Mouse (Mus musculus) stomach, embryonic 14.5 days (tissue): ENCODE data around the gene Plekha4. TPM values are rescaled to one million over a fixed set of nuclear protein-coding genes. Genes with fewer than 3 reads are reported as not detected.

ENCODE experiments used
- ATAC-seq: fragments of 200-750 bp; cut with Nextera tagmentation; 2 replicates; pipeline ENCODE4 v1.8.0; 2017; ENCODE audit warnings: low read depth, moderate TSS enrichment; ENCODE audit not compliant: insufficient number of reproducible peaks, insufficient read depth, low FRiP score
- H3K27ac ChIP-seq: fragments of 300-500 bp; sonication (generic); 2 replicates; pipeline ENCODE4 v1.5.1; 2014; ENCODE audit warnings: mild to moderate bottlenecking, low read length, moderate library complexity, mixed read lengths
- H3K27me3 ChIP-seq: fragments of 300-500 bp; sonication (generic); 2 replicates; pipeline ENCODE4 v1.6.1; 2014; ENCODE audit warnings: low read length, control low read depth, mixed read lengths; ENCODE audit not compliant: control insufficient read depth, insufficient read depth
- H3K36me3 ChIP-seq: fragments of 300-500 bp; sonication (generic); 2 replicates; pipeline ENCODE4 v1.6.1; 2014; ENCODE audit warnings: mild to moderate bottlenecking, control low read depth, low read length, moderate library complexity, mixed read lengths; ENCODE audit not compliant: control insufficient read depth, insufficient read depth
- H3K4me1 ChIP-seq: fragments of 300-500 bp; sonication (generic); 2 replicates; pipeline ENCODE4 v1.6.1; 2014; ENCODE audit warnings: low read length, control low read depth, mixed read lengths; ENCODE audit not compliant: control insufficient read depth, insufficient read depth
- H3K4me2 ChIP-seq: fragments of 300-500 bp; sonication (generic); replicated peaks from 2 replicates; pipeline ENCODE4 v1.6.1; 2014; ENCODE audit warnings: low read depth, low read length, control low read depth
- H3K4me3 ChIP-seq: fragments of 300-500 bp; sonication (generic); 2 replicates; pipeline ENCODE4 v1.5.1; 2014; ENCODE audit warnings: low read depth, low read length, control low read depth
- H3K9ac ChIP-seq: fragments of 300-500 bp; sonication (generic); replicated peaks from 2 replicates; pipeline ENCODE4 v1.6.1; 2014; ENCODE audit warnings: low read depth, mild to moderate bottlenecking, control low read depth, low read length, moderate library complexity, mixed read lengths
- H3K9me3 ChIP-seq: fragments of 300-500 bp; sonication (generic); 2 replicates; pipeline ENCODE4 v1.6.1; 2016; ENCODE audit warnings: low read depth, low read length, control low read depth; ENCODE audit not compliant: control insufficient read depth
- WGBS: fragments of 180-500 bp; shearing (Covaris S2); extraction: QIAGEN DNeasy Blood & Tissue Kit; methylation state at CpG from one replicate; pipeline ENCODE4 v1.1.7; 2014; 5-methylcytosine and 5-hydroxymethylcytosine counted together
- polyA plus RNA-seq: library from polyadenylated mRNA; unstranded; fragments of >200 nt; fragmentation: Nextera tagmentation; extraction: Ambion mirVana; gene quantifications from 2 replicates; pipeline ENCODE4 v1.2.1, GENCODE M21; 2014

The Plekha4 gene
- polyA plus RNA-seq, 1 experiment from 2014 or later, result 2.6 TPM

DNA sequence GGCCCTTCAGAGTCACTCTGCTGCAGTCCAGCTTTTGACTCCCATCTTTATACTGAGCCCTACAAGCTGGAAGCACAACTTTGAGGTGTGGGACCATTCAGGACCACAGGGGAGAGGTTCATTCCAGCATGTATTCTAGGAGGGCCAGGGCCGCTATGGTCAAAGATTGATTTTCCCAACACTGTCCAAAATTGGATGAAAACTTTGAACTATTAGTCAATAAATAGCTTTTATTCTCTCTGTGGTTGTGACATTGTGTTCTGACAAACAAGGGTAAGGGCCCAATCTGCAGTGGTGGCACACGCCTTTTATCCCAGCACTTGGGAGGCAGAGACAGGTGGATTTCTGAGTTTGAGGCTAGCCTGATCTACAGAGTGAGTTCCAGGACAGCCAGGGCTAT, 27.9 kb downstream of the Plekha4 start:
- no peak overlapping the region for H3K9ac ChIP-seq
- no peaks in the 10 kb centered on the region for H3K9me3 ChIP-seq
- H3K27me3 ChIP-seq, result no peaks in the 10 kb centered on the region
- H3K4me1 ChIP-seq, result no peaks in the 10 kb centered on the region
- H3K27ac ChIP-seq, result no peak overlapping the region
- no peak for ATAC-seq
- 91% methylated on average over 2 of the region's 2 CpGs for WGBS
- H3K4me2 ChIP-seq, result no peak overlapping the region
- H3K36me3 ChIP-seq, result no peaks in the 10 kb centered on the region
- no peak overlapping the region for H3K4me3 ChIP-seq

DNA sequence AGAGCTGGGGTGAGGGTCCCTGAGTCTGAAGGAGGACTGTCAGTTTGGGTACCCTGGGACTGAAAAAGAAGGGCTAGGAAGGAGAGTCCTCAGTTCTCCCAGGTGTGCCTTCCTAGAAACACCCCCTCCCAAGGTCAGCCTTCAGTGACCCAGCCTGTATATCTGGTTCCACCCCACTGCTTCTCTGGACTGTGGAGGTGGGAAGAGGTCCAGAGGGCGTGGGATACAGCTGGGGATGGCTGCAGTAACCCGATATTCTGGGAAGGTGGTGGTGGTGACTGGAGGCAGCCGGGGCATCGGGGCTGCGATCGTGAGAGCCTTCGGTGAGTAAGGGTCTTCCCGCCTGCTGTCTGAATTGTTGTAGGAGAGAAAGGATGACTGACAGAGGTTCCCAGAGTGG, 28.6 kb downstream of the Plekha4 start, which contains the start of gene Hsd17b14:
TSS of gene Hsd17b14 (plus strand) at position 150 of the 400 bp plus-strand sequence.
- H3K9ac ChIP-seq, result no peak within 1 kb of the TSS
- no peak for ATAC-seq
- no peak within 1 kb of the TSS for H3K27ac ChIP-seq
- no peaks in the 10 kb centered on the region for H3K9me3 ChIP-seq
- no peak within 1 kb of the TSS for H3K4me3 ChIP-seq
- no peaks in the 10 kb centered on the region for H3K27me3 ChIP-seq
- no peaks in the 10 kb centered on the region for H3K4me1 ChIP-seq
- H3K4me2 ChIP-seq, result no peak within 1 kb of the TSS
- no peaks in the 10 kb centered on the region for H3K36me3 ChIP-seq
- 33% methylated on average over 8 of the region's 8 CpGs for WGBS

DNA sequence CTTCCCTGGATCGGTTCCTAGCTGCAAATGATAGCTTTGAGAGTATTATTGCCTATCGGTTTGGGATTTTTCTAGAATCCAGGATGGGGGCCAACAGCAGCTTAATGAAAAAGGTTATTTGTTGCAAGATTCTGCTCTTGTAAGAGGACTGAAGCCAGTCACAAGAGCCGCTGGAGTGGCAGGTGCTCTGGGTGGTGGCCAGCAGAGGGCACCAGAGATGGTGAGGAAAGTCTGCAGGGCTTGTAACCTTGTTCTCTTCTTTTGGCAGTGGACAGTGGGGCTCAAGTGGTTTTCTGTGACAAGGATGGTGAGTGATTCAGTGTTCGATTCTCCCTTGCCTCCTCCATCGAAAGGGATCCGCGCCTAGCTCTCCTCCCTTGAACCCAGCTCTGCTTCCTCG, 29.7 kb downstream of the Plekha4 start:
- Histone ChIP-seq H3K4me2 (no peak overlapping the region), H3K27ac (no peak overlapping the region), H3K9me3 (no peaks in the 10 kb centered on the region), H3K9ac (no peak overlapping the region), H3K4me1 (no peaks in the 10 kb centered on the region), H3K4me3 (no peak overlapping the region), H3K36me3 (no peaks in the 10 kb centered on the region), H3K27me3 (no peaks in the 10 kb centered on the region)
- ATAC-seq, result no peak
- WGBS, result 28% methylated on average over 8 of the region's 8 CpGs

DNA sequence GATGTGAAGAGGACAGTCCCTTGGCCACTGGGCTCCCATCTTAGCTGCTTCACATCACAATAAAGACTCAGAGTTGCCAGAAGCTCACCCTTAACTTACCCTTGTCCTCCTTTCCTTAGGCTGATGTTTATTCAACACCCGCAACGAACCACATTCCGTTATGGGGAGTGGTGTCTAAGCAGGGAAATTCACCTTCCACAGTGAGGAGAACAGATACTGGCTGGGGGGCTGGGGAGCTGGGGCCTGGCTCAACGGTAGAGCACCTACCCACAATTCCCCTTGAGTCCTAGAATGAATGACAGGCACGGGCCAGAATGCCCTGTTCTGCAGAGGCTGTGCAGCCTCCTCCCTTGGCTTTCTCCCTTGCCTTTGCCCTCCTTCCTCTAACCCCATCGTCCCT, 32.8 kb downstream of the Plekha4 start:
- no peak overlapping the region for H3K9ac ChIP-seq
- H3K4me1 ChIP-seq, result 0 out of 2 replicates have a peak, but pooled peaks cover 6% of the 10 kb centered on the region
- H3K27ac ChIP-seq, result no peak overlapping the region
- WGBS, result 32% methylated on average over 6 of the region's 6 CpGs
- no peaks in the 10 kb centered on the region for H3K9me3 ChIP-seq
- peak; percentile 35 for ATAC-seq
- H3K4me2 ChIP-seq, result no peak overlapping the region
- H3K4me3 ChIP-seq, result no peak overlapping the region
- H3K36me3 ChIP-seq, result no peaks in the 10 kb centered on the region
- no peaks in the 10 kb centered on the region for H3K27me3 ChIP-seq

DNA sequence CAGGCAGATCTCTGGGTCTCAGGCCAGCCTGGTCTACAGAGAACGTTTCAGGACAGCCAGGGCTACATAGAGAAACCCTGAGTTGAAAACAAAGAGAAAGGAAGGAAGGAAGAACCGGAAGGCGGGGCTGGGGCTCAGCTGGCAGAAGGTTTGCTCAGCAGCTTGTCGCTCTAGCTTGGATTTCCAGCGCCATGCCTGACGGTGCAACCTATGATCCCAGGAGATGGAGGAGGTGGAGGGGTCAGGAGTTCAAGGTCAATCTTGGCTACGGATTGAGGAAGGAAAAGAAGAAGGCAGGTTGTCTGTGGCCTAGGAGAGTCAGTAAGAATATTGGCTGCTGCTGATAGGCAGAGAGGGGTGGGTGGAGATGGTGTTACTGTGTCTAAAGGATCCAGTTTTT, 34.1 kb downstream of the Plekha4 start:
- H3K27me3 ChIP-seq, result no peaks in the 10 kb centered on the region
- no peak overlapping the region for H3K4me2 ChIP-seq
- WGBS, result 79% methylated on average over 7 of the region's 7 CpGs
- H3K27ac ChIP-seq, result no peak overlapping the region
- no peak overlapping the region for H3K9ac ChIP-seq
- no peaks in the 10 kb centered on the region for H3K36me3 ChIP-seq
- H3K4me1 ChIP-seq, result 0 out of 2 replicates have a peak, but pooled peaks cover 6% of the 10 kb centered on the region
- no peak for ATAC-seq
- no peak overlapping the region for H3K4me3 ChIP-seq
- H3K9me3 ChIP-seq, result no peaks in the 10 kb centered on the region

DNA sequence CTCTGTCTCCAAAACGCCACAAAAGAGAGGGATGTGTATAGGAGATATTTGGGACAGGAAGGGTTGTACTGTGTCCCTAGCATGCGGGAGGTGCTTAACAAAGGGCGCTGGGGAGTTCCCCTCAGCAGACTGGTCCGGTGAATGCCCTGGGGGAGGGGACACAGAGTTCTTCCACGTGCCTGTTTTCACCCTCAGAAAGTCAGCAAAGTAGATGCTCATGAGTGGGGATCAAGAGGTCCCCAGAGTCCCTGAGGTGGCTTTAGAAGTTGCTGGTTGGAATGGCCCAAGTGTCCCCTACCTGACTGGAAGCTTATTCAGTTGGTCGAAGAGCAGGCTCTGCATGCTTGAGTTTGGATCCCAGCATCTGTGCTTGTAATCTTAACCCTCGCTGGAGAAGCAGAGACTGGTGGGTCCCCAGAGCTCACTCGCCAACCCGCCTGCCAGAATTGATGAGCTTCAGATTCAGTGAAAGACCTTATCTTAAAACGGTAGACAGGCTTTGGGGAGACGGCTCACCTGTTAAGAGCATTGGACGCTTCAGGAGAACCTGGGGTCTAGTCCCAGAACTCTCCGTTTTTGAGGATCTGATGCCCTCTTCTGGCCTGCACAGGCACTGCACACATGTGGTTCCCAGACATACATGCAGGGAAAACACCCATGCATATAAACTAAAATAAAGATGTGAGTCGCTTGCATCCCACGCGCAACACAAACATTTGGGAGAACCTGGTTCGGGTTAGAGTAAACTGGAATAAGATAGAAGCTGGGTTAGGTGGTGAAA, 34.9 kb downstream of the Plekha4 start:
- H3K27me3 ChIP-seq, result no peaks in the 10 kb centered on the region
- no peak overlapping the region for H3K4me2 ChIP-seq
- H3K4me1 ChIP-seq, result 0 out of 2 replicates have a peak, but pooled peaks cover 6% of the 10 kb centered on the region
- ATAC-seq, result no peak; the same call in 1 of the 2 replicates
- H3K9me3 ChIP-seq, result no peaks in the 10 kb centered on the region
- no peak overlapping the region for H3K9ac ChIP-seq
- no peaks in the 10 kb centered on the region for H3K36me3 ChIP-seq
- 23% methylated on average over 17 of the region's 17 CpGs for WGBS
- no peak overlapping the region for H3K27ac ChIP-seq
- no peak overlapping the region for H3K4me3 ChIP-seq

DNA sequence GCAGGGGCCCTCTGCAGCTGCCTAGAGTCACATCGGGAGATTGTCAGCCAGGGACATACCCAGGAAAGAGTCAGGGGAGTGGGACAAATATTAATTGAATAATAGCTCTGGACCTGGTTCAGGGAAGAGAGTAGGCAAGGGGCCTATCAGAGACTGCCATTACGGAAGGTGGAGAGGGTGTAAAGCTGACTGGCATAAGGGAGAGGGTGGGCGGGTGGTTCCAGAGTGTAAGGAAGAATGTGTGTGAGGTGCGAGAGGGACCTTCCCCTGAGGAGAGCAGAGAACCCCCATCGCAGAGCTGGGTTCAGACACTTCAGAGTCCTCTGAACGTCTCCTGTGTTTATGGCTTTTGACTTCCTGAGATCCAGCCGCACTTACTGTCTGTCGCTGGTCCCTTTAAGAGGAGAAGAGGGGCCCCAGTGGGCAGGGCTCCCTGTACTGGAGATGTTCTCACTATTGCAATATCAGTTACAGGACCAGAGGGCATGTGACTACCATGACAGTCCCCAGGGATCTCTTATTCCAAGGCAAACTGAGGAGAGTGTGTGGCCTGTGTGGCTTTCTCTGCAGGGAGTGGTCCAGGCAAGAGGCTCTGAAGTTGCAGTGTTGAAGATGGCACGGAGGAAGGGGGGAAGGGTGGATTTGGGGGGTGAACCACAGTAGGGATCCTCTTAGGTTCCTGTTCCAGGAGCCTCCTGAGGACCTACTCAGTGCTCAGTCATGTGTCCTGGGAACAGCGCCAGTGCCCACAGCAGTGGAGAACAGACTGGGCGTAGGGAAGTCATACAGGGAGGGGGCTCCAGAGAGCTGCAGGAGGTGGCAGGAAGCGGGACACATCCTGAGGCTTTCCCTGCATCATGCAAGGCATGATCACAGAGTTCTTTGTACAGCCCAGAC, 35.7 kb downstream of the Plekha4 start:
- no peaks in the 10 kb centered on the region for H3K9me3 ChIP-seq
- H3K36me3 ChIP-seq, result no peaks in the 10 kb centered on the region
- H3K9ac ChIP-seq, result no peak overlapping the region
- no peak for ATAC-seq
- WGBS, result 40% methylated on average over 12 of the region's 12 CpGs
- no peaks in the 10 kb centered on the region for H3K27me3 ChIP-seq
- H3K4me3 ChIP-seq, result no peak overlapping the region
- H3K4me1 ChIP-seq, result 0 out of 2 replicates have a peak, but pooled peaks cover 6% of the 10 kb centered on the region
- no peak overlapping the region for H3K27ac ChIP-seq
- H3K4me2 ChIP-seq, result no peak overlapping the region

DNA sequence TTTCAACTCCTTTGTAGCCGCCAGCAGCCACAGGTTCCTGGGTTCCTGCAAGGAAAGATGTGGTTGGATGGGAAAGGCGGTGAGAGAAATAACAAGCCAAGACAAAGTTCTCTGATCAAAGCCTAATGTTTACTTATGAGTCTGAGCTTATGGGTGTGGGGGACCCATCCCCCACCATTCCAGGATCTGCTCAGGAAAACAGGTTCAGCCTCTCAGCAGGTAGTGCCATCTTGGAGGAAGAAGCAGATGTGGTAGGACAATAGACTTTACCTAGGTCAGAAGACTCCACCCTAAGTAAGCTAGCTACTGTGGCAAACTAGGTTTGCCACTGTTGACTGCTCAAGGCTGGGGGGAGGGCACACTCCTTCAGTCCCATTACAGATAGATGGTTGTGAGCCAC, 38.7 kb downstream of the Plekha4 start:
- Histone ChIP-seq H3K36me3 (no peaks in the 10 kb centered on the region), H3K27ac (no peak overlapping the region), H3K4me3 (no peak overlapping the region), H3K9me3 (no peaks in the 10 kb centered on the region), H3K9ac (no peak overlapping the region), H3K4me2 (no peak overlapping the region), H3K27me3 (no peaks in the 10 kb centered on the region), H3K4me1 (peaks cover 6% of the 10 kb centered on the region; the same call in 1 of the 2 replicates)
- ATAC-seq, result no peak
- WGBS, result 47% methylated on average over 2 of the region's 2 CpGs
